Mouse (Mus musculus): ENCODE results near the gene Tcea3. TPM values are rescaled to one million over a fixed set of nuclear protein-coding genes. Genes with fewer than 3 reads are reported as not detected.
A peak's percentile ranks its signal among the peaks of the same experiment; 100 is the strongest.

Tcea3 gene
- total RNA-seq (2021) = under 1 TPM; 0.55 to 0.89 TPM
- long read RNA-seq, partial matches to known transcripts = 0 of 1 reads
- long read RNA-seq, other reads (novel, unspliced or antisense) = 0 of 1 reads

- no peak for DNase-seq (ENCODE audit: low spot score in 2 of 2)
These were observed at the start of gene Tcea3 for GRCm38 (mm10) chr4:136247729-136248463. Tcea3 (plus strand) TSS chr4:136247729.

GRCm38 (mm10) chr4:136198846-136199245 lies 48.7 kb upstream of the Tcea3 start:
- DNase-seq (ENCODE audit: low spot score in 2 of 2) = no peak

GRCm38 (mm10) chr4:136199562-136200292 lies 47.8 kb upstream of the Tcea3 start:
- peak; percentile 40 to 55 for DNase-seq (ENCODE audit: low spot score in 2 of 2)

- DNase-seq (ENCODE audit: low spot score in 2 of 2) = peak; percentile 81 to 83
These were observed 45.0 kb upstream of the Tcea3 start for GRCm38 (mm10) chr4:136202509-136202908.

GRCm38 (mm10) chr4:136204775-136205174 lies 42.8 kb upstream of the Tcea3 start:
- DNase-seq (ENCODE audit: low spot score in 2 of 2) = no peak

GRCm38 (mm10) chr4:136206033-136206893 lies 41.3 kb upstream of the Tcea3 start, which contains the start of gene Asap3:
Asap3 (plus strand) TSS chr4:136206365.
- DNase-seq (ENCODE audit: low spot score in 2 of 2) = peak; percentile 87 to 94

GRCm38 (mm10) chr4:136206943-136207342 lies 40.6 kb upstream of the Tcea3 start:
- DNase-seq (ENCODE audit: low spot score in 2 of 2) = no peak

- no peak for DNase-seq (ENCODE audit: low spot score in 2 of 2)
These were observed 36.6 kb upstream of the Tcea3 start for GRCm38 (mm10) chr4:136210931-136211330.

GRCm38 (mm10) chr4:136213629-136214028 lies 33.9 kb upstream of the Tcea3 start:
- no peak for DNase-seq (ENCODE audit: low spot score in 2 of 2)

- DNase-seq (ENCODE audit: low spot score in 2 of 2) = no peak
These were observed 32.7 kb upstream of the Tcea3 start for GRCm38 (mm10) chr4:136214828-136215227.

- no peak for DNase-seq (ENCODE audit: low spot score in 2 of 2)
These were observed 32.0 kb upstream of the Tcea3 start for GRCm38 (mm10) chr4:136215576-136215975.

GRCm38 (mm10) chr4:136217063-136217462 lies 30.5 kb upstream of the Tcea3 start:
- DNase-seq (ENCODE audit: low spot score in 2 of 2) = no peak

- DNase-seq (ENCODE audit: low spot score in 2 of 2) = peak in 1 of 2 experiments; percentile 63
These were observed 28.8 kb upstream of the Tcea3 start for GRCm38 (mm10) chr4:136218595-136219214.

GRCm38 (mm10) chr4:136220133-136220775 lies 27.3 kb upstream of the Tcea3 start:
- no peak for DNase-seq (ENCODE audit: low spot score in 2 of 2)

GRCm38 (mm10) chr4:136223549-136224239 lies 23.8 kb upstream of the Tcea3 start:
- DNase-seq (ENCODE audit: low spot score in 2 of 2) = peak; percentile 61 to 64

- DNase-seq (ENCODE audit: low spot score in 2 of 2) = no peak
These were observed 23.3 kb upstream of the Tcea3 start for GRCm38 (mm10) chr4:136224240-136224559.

- no peak for DNase-seq (ENCODE audit: low spot score in 2 of 2)
These were observed 22.7 kb upstream of the Tcea3 start for GRCm38 (mm10) chr4:136224677-136225460.

GRCm38 (mm10) chr4:136227408-136227807 lies 20.1 kb upstream of the Tcea3 start:
- DNase-seq (ENCODE audit: low spot score in 2 of 2) = no peak

- DNase-seq (ENCODE audit: low spot score in 2 of 2) = no peak
These were observed 18.9 kb upstream of the Tcea3 start for GRCm38 (mm10) chr4:136228640-136229039.
